Mouse (Mus musculus): ENCODE data around the gene A930004D18Rik. TPM values are rescaled to one million over a fixed set of nuclear protein-coding genes. Genes with fewer than 3 reads are reported as not detected.

Gene A930004D18Rik
- polyA plus RNA-seq, 1 experiment from 2014 or later, result 9.5 TPM

- Histone ChIP-seq H3K9ac (ENCODE audit: low read length) (peak within 1 kb of the TSS; percentile 95), H3K4me3 (ENCODE audit: low read length) (peak within 1 kb of the TSS; percentile 73), H3K4me1 (ENCODE audit: control insufficient read depth, insufficient read depth, low read length) (peaks cover 17% of the 10 kb centered on the region), H3K9me3 (replicated peaks; ENCODE audit: control insufficient read depth, low read length) (no peaks in the 10 kb centered on the region), H3K27me3 (ENCODE audit: control insufficient read depth, insufficient read depth, low read length) (no peaks in the 10 kb centered on the region), H3K27ac (ENCODE audit: low read length) (peak within 1 kb of the TSS; percentile 100), H3K36me3 (ENCODE audit: control insufficient read depth, insufficient read depth) (no peaks in the 10 kb centered on the region), H3K4me2 (ENCODE audit: low read depth, low read length) (peak within 1 kb of the TSS; percentile 89)
- 3% methylated on average over 20 of the region's 20 CpGs for WGBS
- ATAC-seq (replicated peaks; ENCODE audit: extremely low read depth, insufficient read depth, low FRiP score), result no peak
Observed at GRCm38 (mm10) chr2:18055016-18055928, 17.7 kb upstream of the A930004D18Rik start, which contains the start of gene Mllt10. TSS of gene Mllt10 (plus strand) at chr2:18055237.

DNA sequence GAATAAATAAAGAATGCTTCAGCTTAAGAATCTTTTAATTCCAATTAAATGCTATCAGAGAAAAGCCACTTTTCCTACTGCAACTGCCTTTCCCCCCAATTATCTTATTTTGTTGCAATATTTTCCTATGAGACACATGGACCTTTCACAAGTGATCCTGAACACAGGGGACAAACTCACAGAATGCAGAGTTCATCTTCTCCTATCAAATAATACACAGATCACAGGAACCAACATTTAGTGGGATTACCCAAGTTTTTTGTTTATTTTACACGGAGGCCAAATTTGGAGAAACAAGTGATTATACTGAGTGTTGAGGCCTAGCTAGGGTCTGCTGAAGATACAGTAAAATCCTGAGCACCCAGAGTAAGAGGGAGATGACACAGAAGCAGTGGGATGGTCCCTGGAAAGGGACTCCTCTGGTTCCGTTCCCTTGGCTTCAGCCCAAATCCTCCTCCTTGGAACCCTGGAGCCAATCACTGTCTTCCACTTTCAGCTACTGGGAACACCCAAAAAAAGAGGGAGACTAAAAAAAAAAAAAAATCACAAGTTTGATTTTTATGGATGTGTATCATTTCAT lies 16.5 kb upstream of the A930004D18Rik start:
- Histone ChIP-seq H3K4me2 (ENCODE audit: low read depth, low read length) (peak overlapping the region; percentile 89), H3K9me3 (replicated peaks; ENCODE audit: control insufficient read depth, low read length) (no peaks in the 10 kb centered on the region), H3K4me3 (ENCODE audit: low read length) (no peak overlapping the region), H3K36me3 (ENCODE audit: control insufficient read depth, insufficient read depth) (no peaks in the 10 kb centered on the region), H3K4me1 (ENCODE audit: control insufficient read depth, insufficient read depth, low read length) (peaks cover 23% of the 10 kb centered on the region), H3K9ac (ENCODE audit: low read length) (peak overlapping the region; percentile 95; the same call in 1 of the 2 replicates), H3K27me3 (ENCODE audit: control insufficient read depth, insufficient read depth, low read length) (no peaks in the 10 kb centered on the region), H3K27ac (ENCODE audit: low read length) (no peak overlapping the region)
- 14% methylated on average over 2 of the region's 2 CpGs for WGBS
- no peak for ATAC-seq (replicated peaks; ENCODE audit: extremely low read depth, insufficient read depth, low FRiP score)

DNA sequence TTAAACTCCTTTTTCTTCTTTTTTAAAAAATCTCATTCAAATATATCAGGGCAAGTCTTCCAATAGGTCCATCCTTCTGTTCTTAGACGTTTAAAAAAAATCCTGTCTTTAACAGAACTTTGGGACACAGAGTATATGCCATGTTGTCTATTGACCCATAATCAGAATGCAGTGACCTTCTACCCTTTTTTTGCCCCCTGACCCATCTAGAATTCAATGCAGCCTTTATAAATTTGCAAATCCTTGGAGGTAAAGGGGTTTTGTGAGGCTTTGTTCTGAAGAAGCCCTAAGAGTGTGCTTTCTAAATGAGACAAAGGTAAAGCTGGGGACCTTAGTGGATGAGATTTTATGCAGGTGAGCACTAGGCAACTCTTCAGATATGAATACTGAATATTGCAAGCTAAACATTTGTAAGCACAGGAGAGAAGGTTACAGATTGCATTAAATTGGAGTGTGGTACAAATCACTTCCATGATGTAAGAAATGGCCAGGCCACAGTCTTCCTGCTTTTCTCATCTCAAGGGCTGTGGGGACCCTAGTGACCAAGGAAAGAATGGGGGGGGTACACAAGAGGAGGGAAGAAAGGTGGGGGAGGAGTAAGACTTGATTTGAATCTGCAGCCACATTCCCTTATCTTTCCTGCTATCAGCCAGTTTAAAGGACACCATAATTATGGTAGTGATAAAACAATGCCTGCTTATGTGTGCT lies 15.9 kb upstream of the A930004D18Rik start:
- no peak for ATAC-seq (replicated peaks; ENCODE audit: extremely low read depth, insufficient read depth, low FRiP score)
- WGBS, result 78% methylated on average over 1 of the region's 1 CpGs
- Histone ChIP-seq H3K4me3 (ENCODE audit: low read length) (no peak overlapping the region), H3K27me3 (ENCODE audit: control insufficient read depth, insufficient read depth, low read length) (no peaks in the 10 kb centered on the region), H3K27ac (ENCODE audit: low read length) (no peak overlapping the region; the same call in 1 of the 2 replicates), H3K4me2 (ENCODE audit: low read depth, low read length) (no peak overlapping the region), H3K9me3 (replicated peaks; ENCODE audit: control insufficient read depth, low read length) (no peaks in the 10 kb centered on the region), H3K9ac (ENCODE audit: low read length) (no peak overlapping the region), H3K4me1 (ENCODE audit: control insufficient read depth, insufficient read depth, low read length) (peaks cover 19% of the 10 kb centered on the region), H3K36me3 (ENCODE audit: control insufficient read depth, insufficient read depth) (no peaks in the 10 kb centered on the region)

DNA sequence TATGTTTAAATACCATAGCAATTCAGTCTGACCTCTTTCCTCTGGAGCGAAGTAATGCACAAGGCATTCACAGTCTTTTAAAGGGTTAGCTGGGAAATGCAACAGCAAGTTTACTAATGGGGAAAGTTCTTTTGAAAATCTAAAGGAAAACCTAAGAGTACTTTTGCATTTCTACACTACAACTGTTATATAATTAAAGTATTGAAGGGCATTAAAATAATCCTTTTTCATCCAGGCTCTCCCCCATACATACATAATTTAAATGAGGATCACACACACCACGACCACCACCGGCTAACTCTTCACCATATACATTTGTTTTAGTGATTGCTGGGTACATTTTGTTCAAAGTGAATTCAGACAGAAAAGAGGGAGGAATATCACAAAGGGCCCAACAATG lies 15.0 kb upstream of the A930004D18Rik start:
- 80% methylated on average over 3 of the region's 3 CpGs for WGBS
- no peak overlapping the region for H3K4me2 ChIP-seq (ENCODE audit: low read depth, low read length)
- no peaks in the 10 kb centered on the region for H3K36me3 ChIP-seq (ENCODE audit: control insufficient read depth, insufficient read depth)
- no peaks in the 10 kb centered on the region for H3K9me3 ChIP-seq (replicated peaks; ENCODE audit: control insufficient read depth, low read length)
- no peaks in the 10 kb centered on the region for H3K27me3 ChIP-seq (ENCODE audit: control insufficient read depth, insufficient read depth, low read length)
- ATAC-seq (replicated peaks; ENCODE audit: extremely low read depth, insufficient read depth, low FRiP score), result no peak
- peaks cover 19% of the 10 kb centered on the region for H3K4me1 ChIP-seq (ENCODE audit: control insufficient read depth, insufficient read depth, low read length)
- H3K4me3 ChIP-seq (ENCODE audit: low read length), result no peak overlapping the region
- H3K9ac ChIP-seq (ENCODE audit: low read length), result no peak overlapping the region
- H3K27ac ChIP-seq (ENCODE audit: low read length), result no peak overlapping the region

- Histone ChIP-seq H3K4me2 (ENCODE audit: low read depth, low read length) (no peak overlapping the region), H3K27me3 (ENCODE audit: control insufficient read depth, insufficient read depth, low read length) (no peaks in the 10 kb centered on the region), H3K9me3 (replicated peaks; ENCODE audit: control insufficient read depth, low read length) (no peaks in the 10 kb centered on the region), H3K9ac (ENCODE audit: low read length) (no peak overlapping the region), H3K27ac (ENCODE audit: low read length) (no peak overlapping the region), H3K4me1 (ENCODE audit: control insufficient read depth, insufficient read depth, low read length) (peaks cover 19% of the 10 kb centered on the region), H3K4me3 (ENCODE audit: low read length) (no peak overlapping the region), H3K36me3 (ENCODE audit: control insufficient read depth, insufficient read depth) (no peaks in the 10 kb centered on the region)
- 83% methylated on average over 3 of the region's 3 CpGs for WGBS
- ATAC-seq (replicated peaks; ENCODE audit: extremely low read depth, insufficient read depth, low FRiP score), result no peak
Observed at GRCm38 (mm10) chr2:18051831-18052170, 14.3 kb upstream of the A930004D18Rik start.

- no peaks in the 10 kb centered on the region for H3K27me3 ChIP-seq (ENCODE audit: control insufficient read depth, insufficient read depth, low read length)
- peak overlapping the region; percentile 80 for H3K4me2 ChIP-seq (ENCODE audit: low read depth, low read length)
- peak overlapping the region; percentile 75 for H3K9ac ChIP-seq (ENCODE audit: low read length)
- H3K4me3 ChIP-seq (ENCODE audit: low read length), result peak overlapping the region; percentile 95
- 45% methylated on average over 11 of the region's 11 CpGs for WGBS
- peak overlapping the region; percentile 99 for H3K27ac ChIP-seq (ENCODE audit: low read length)
- peaks cover 19% of the 10 kb centered on the region for H3K4me1 ChIP-seq (ENCODE audit: control insufficient read depth, insufficient read depth, low read length)
- no peak for ATAC-seq (replicated peaks; ENCODE audit: extremely low read depth, insufficient read depth, low FRiP score)
- no peaks in the 10 kb centered on the region for H3K36me3 ChIP-seq (ENCODE audit: control insufficient read depth, insufficient read depth)
- H3K9me3 ChIP-seq (replicated peaks; ENCODE audit: control insufficient read depth, low read length), result no peaks in the 10 kb centered on the region
Observed at GRCm38 (mm10) chr2:18051026-18051830, 13.7 kb upstream of the A930004D18Rik start.

GRCm38 (mm10) chr2:18050541-18050985 lies 13.0 kb upstream of the A930004D18Rik start:
- H3K27ac ChIP-seq (ENCODE audit: low read length), result peak overlapping the region; percentile 99
- WGBS, result 14% methylated on average over 10 of the region's 10 CpGs
- no peaks in the 10 kb centered on the region for H3K27me3 ChIP-seq (ENCODE audit: control insufficient read depth, insufficient read depth, low read length)
- no peak for ATAC-seq (replicated peaks; ENCODE audit: extremely low read depth, insufficient read depth, low FRiP score)
- peak overlapping the region; percentile 95 for H3K4me3 ChIP-seq (ENCODE audit: low read length)
- no peaks in the 10 kb centered on the region for H3K36me3 ChIP-seq (ENCODE audit: control insufficient read depth, insufficient read depth)
- H3K4me2 ChIP-seq (ENCODE audit: low read depth, low read length), result peak overlapping the region; percentile 80
- no peaks in the 10 kb centered on the region for H3K9me3 ChIP-seq (replicated peaks; ENCODE audit: control insufficient read depth, low read length)
- H3K4me1 ChIP-seq (ENCODE audit: control insufficient read depth, insufficient read depth, low read length), result peaks cover 19% of the 10 kb centered on the region
- H3K9ac ChIP-seq (ENCODE audit: low read length), result peak overlapping the region; percentile 75

DNA sequence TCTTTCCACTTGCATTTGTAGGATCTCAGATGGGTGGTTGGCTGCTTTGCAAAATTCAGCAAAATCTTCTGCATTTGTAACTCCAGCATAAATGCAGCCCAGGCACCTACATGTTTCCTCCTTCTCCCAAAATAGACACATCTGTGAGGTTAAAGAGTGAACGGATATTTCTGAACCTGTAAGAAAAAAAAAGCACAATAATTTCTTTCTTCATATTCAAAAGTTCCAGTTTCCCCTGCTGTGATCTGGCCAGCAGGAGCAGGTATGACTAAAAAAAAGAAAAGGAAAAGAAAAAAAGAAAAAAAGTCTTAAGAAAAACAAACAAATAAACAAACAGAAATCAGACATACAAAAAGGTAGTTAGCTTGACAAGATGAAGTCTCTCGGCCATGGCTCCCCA lies 12.5 kb upstream of the A930004D18Rik start:
- peaks cover 19% of the 10 kb centered on the region for H3K4me1 ChIP-seq (ENCODE audit: control insufficient read depth, insufficient read depth, low read length)
- peak overlapping the region; percentile 95 for H3K4me3 ChIP-seq (ENCODE audit: low read length)
- no peaks in the 10 kb centered on the region for H3K9me3 ChIP-seq (replicated peaks; ENCODE audit: control insufficient read depth, low read length)
- H3K27me3 ChIP-seq (ENCODE audit: control insufficient read depth, insufficient read depth, low read length), result no peaks in the 10 kb centered on the region
- H3K36me3 ChIP-seq (ENCODE audit: control insufficient read depth, insufficient read depth), result no peaks in the 10 kb centered on the region
- H3K27ac ChIP-seq (ENCODE audit: low read length), result peak overlapping the region; percentile 99
- no peak for ATAC-seq (replicated peaks; ENCODE audit: extremely low read depth, insufficient read depth, low FRiP score)
- peak overlapping the region; percentile 80 for H3K4me2 ChIP-seq (ENCODE audit: low read depth, low read length)
- H3K9ac ChIP-seq (ENCODE audit: low read length), result peak overlapping the region; percentile 75
- WGBS, result 16% methylated on average over 2 of the region's 2 CpGs

All from heart, embryonic 16.5 days (tissue).